Mouse (Mus musculus) myocyte (in vitro differentiated cells): ENCODE data around the gene Dennd1b.

Experiments used
- CEBPB ChIP-seq: IDR thresholded peaks from 2 replicates; pipeline ENCODE4 v1.6.1; 2011; ENCODE audit warnings: mild to moderate bottlenecking, moderate library complexity; ENCODE audit not compliant: poor library complexity, insufficient read depth, severe bottlenecking
- MAX ChIP-seq: IDR thresholded peaks from one replicate; pipeline ENCODE4 v1.6.1; 2011; ENCODE audit warnings: low read depth, mild to moderate bottlenecking, control low read depth
- MYOG ChIP-seq, 3 experiments: IDR thresholded peaks; one replicate each; pipeline ENCODE4 v1.6.1; 2011; ENCODE audit warnings: control low read depth in 2 of 3, low read depth in 2 of 3, mild to moderate bottlenecking in 2 of 3; ENCODE audit not compliant: insufficient read length in 2 of 3, control insufficient read depth in 1 of 3, insufficient read depth in 1 of 3
- POLR2A ChIP-seq: IDR thresholded peaks from one replicate; pipeline ENCODE4 v1.6.1; 2011; ENCODE audit warnings: low read depth, mild to moderate bottlenecking, control low read depth, moderate library complexity; ENCODE audit not compliant: insufficient read length
- POLR2AphosphoS2 ChIP-seq: IDR thresholded peaks from one replicate; pipeline ENCODE4 v1.6.1; 2011; ENCODE audit warnings: low read depth, control low read depth; ENCODE audit not compliant: insufficient read length
- REST ChIP-seq: IDR thresholded peaks from one replicate; pipeline ENCODE4 v1.6.1; 2011; ENCODE audit warnings: mild to moderate bottlenecking, control low read depth, moderate library complexity; ENCODE audit not compliant: insufficient read depth, insufficient read length
- SRF ChIP-seq: IDR thresholded peaks from one replicate; pipeline ENCODE4 v1.6.1; 2011; ENCODE audit warnings: low read depth; ENCODE audit not compliant: control insufficient read depth, insufficient read length
- TCF12 ChIP-seq: IDR thresholded peaks from one replicate; pipeline ENCODE4 v1.6.1; 2011; ENCODE audit warnings: mild to moderate bottlenecking, control low read depth; ENCODE audit not compliant: poor library complexity, insufficient read depth, severe bottlenecking
- USF1 ChIP-seq: IDR thresholded peaks from one replicate; pipeline ENCODE4 v1.6.1; 2011; ENCODE audit warnings: low read depth, mild to moderate bottlenecking, control low read depth, moderate library complexity

DNA sequence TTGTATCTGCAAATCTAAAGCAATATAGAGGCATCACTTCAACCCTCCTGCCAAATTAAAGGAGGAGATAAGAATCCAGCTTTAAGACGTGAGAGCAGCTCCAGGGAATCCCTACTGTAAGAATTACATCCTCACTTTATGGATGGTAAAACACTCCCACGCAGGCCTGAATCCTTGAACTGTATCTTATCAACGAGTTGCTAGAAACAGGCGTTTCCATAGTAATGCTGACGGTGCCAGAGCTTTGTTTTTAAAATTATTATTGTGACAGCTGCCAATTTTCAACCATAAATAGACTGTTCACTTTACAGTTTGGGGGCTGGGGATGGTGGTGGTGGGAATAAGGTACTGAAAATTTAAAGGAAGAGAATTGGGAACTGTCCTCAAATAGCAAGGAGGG, 239.8 kb downstream of the Dennd1b start:
- TF ChIP-seq POLR2A (no peak), USF1 (no peak), POLR2AphosphoS2 (no peak), REST (no peak), MYOG (IDR thresholded peaks at IDR 0.05; ENCODE audit: control insufficient read depth in 1 of 3, insufficient read depth in 1 of 3, insufficient read length in 2 of 3, low read depth in 2 of 3) (no peak), TCF12 (no peak), CEBPB (no peak), MAX (no peak), SRF (no peak)
